Mouse (Mus musculus): ENCODE results near the gene Ube2g2.
"Not testable (repeated sequence)": the region's sequence is repeated elsewhere in the genome, so short reads cannot be mapped to it uniquely, and the experiment has no call there.

Gene Ube2g2

DNA sequence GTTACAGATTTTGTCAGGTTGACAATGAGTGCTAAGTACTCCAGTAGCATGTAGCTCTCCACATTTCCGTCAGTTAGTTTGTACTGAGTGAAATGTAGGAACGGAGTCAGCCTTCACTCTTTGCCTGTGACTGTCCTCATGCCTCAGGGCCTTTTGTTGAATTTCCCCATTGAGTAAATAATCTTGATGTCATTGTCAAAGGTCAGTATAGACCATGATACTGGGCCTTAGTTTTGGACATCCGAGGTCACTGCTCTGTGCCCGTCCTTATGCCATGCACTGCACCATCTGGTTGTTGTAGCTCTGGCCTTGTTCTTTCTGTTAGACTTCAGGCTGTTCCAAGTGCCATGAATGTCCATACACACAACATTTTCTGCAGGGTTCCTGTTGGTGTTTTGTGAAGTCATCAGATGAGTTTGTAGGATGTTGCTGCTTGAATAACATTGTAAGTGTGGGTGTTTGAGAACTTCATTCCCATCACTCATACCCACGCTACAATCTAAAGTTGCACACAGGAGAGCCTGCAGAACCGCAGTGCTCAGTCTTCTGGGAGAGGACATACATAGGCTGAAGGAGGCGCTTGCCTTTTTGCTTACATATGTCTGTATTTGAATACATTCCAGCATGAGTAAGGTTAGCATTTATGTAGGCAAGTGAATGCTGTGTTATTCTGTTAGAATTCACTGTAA, 14.3 kb downstream of the Ube2g2 start:
- no peak for DNase-seq (ENCODE audit: extremely low spot score)

DNA sequence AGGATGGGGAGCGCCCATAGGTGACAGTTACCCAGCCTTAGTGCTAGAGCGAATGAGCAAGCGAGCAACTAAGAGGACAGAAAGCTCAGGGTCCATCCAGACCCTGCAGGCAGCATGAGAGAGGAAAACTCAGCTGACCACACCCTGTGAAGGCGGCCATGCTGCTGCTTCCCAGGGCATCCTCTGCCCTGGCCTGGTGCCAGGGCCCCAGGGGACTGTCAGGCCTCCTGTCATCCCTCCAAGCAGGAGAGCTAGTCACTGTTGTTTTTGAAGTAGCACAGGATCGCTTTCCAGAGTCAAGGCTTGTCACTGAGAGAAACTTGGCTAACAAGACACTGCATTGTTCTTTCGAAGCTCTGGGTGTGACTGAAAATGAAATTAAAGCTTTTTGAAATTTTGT, 16.9 kb downstream of the Ube2g2 start:
- no peak for DNase-seq (ENCODE audit: extremely low spot score)

GRCm38 (mm10) chr10:77643160-77643559, 21.1 kb downstream of the Ube2g2 start:
- DNase-seq (ENCODE audit: extremely low spot score), result no peak

DNA sequence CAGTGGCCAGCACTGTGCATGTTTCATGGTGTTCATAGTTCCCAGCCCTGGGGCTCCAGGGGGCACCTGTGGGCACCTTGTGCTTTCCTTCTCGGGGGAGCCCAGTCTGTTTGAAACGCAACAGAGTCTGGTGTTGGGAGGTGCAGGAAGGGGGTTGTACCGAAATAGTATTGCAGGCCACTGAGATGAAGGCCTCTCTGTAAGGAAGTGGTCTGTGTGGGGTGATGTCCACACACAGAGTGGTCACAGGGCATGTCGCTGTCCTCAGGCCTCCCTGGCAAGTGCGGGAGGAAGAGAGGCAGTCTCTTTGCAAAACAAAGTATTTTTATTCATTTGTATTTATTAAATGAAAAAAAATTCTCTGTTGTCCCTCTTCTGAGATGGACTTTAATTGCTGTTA, 23.5 kb downstream of the Ube2g2 start:
- no peak for DNase-seq (ENCODE audit: extremely low spot score)

DNA sequence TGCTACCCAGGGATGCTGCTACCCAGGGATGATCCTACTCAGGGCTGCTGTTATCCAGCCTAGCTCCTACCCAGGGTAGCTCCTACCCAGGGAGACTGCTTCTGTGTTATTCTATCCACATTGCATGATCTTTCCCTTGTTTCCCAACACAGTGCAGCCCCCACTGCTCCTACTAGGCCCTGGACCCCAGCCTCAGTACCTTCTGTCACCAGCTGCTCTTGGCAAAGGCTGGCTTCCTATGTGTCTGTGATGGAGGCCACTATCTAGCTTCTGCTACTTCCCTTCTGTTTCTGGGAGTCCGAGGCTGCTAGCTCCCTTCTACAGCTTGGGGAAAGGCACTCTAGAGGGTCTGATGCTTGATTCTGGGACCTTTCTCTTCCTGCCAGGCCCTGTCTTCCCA, 25.4 kb downstream of the Ube2g2 start:
- DNase-seq (ENCODE audit: extremely low spot score), result no peak

DNA sequence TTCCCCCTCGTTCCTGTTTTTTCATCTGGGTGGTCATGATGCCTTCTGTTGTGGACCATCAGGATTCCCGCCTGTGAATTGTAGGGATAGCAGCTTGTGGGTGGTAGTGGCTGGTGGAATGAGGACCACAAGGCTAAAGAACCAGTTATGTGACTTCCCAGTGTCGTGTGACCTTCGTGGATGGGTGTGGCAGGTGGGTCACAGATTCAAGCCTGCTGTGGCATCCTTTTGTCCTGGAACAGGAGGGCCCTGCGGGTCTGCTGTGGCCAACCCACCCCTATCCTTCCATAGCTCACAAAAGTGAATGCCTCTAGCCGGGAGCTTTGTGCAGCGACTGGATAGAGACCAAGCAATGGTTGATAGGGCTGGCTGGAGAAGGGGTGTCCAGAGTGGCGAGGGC, 25.8 kb downstream of the Ube2g2 start:
- no peak for DNase-seq (ENCODE audit: extremely low spot score)

DNA sequence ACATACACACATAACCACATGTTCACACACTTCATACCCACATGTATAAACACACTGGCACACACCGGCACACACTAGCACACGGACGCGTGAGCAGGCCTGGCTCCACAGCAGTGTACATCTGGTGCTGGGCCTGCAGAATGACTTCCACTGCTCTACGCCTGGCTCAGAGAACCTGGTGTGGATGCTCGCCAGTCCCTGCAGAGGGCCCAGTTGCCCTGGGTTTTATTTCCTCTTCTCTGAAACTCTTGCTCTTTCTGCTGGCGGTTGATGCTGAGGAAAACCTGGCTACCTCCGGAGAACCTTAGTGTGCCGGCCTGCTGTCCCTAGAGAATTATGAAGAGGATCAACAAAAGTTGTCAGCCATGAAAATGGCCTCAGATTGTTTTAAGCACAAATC, 30.0 kb downstream of the Ube2g2 start:
- DNase-seq (ENCODE audit: extremely low spot score), result no peak

DNA sequence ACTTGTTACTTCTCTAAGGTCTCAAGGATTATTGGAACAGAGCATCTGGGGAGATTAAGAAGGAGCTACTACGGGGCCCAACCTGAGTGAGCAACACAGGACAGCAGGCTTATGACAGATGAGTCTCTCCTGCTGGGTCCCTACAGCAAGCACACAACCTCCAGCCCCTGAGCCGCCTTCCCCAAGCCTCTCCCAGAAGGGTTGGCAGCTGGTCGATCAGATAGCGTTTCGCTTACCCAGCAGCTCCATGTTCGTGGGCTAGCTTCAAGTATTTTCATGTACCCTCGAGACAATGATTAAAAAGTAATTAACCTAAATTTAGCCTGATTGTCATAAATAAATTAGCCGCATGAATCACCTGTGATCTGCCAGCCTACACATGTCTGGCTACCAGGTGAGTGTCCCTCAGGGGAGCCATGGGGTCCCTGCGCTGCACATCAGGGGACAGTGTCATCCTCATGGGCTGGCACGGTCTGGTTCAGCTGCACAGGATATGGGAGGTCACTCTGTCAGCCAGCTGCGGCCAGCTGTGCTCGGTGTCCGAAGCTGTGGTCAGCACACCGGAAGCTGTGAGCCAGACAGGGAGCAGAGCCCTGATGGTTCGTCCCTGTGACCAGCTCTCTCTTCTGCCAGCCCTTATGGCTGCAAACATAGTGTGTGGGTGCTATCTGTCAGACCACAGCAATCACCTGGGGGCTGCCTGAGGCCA, 36.4 kb downstream of the Ube2g2 start:
- DNase-seq (ENCODE audit: extremely low spot score), result no peak

DNA sequence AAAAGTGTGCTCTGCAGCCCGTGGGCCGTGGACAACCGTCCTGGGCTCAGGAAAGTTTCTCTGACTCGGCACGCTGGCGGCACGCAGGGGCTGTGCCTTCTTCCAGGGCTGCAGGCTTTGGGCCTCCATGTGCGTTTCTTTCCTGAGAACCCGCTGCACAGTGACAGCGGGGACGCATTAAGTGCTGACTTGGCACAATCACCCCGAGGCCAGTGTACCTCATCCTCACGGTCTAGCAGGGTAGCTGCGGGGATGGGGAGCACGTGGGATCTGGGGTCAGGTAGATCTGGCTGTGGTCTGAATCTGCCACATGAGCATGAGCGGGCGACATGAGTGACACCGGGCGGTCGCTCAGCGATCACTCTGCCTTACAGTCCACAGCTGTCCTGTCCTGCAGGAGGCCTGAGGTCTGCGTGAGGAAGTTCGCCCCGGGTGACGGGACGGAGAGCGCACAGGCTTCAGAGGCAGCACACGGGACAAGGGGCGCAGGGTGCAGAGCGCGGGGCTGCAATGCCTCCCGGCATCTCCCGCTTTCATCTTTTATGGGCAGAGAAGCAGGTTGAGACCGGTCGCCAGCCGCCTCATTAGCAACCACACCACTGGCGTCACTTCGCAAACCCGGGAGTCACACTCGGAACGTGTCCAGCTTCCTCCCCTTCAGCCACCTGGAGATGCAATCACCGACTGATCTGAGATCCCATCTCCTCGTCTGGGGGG, 42.0 kb downstream of the Ube2g2 start:
- DNase-seq (ENCODE audit: extremely low spot score), result no peak

DNA sequence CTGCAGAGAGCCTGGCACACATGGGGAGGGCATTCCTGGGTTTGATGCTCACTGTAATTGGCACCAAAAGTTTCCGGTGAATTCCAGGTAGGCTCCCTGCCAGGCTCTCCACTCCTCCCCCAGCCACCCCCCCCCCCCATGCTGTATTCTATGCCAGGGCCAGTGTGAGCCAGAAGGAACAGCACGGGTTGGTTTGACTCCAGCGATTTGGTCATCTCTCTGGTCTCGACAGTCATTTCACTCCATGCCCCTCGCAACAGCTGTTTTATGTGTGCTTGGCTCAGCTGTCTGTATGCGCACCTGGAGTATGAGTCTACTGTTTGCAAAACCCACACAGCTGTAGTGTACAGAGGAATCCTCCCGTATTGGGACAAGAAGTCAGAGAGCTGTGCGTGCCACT, 44.3 kb downstream of the Ube2g2 start:
- DNase-seq (ENCODE audit: extremely low spot score), result no peak

DNA sequence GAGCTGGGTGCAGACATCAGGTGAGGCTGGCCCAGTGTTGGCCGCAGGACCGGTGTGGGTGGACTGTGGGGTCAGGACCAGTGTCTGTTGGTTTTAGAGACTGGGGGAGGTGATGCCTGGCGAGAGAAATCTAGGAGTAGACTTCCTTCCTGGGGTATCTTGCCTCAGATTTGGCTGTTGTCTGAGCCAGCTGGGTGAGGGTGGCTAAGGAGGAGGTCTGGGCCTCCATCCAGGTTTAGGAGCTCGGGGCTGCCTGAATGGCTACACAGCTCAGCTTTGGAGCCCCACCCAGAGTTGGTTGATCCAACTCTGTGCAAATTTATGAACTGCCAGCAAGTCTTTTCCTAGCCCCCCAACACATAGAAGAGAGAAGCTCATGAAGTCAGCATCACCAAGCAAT, 45.3 kb downstream of the Ube2g2 start:
- no peak for DNase-seq (ENCODE audit: extremely low spot score)

DNA sequence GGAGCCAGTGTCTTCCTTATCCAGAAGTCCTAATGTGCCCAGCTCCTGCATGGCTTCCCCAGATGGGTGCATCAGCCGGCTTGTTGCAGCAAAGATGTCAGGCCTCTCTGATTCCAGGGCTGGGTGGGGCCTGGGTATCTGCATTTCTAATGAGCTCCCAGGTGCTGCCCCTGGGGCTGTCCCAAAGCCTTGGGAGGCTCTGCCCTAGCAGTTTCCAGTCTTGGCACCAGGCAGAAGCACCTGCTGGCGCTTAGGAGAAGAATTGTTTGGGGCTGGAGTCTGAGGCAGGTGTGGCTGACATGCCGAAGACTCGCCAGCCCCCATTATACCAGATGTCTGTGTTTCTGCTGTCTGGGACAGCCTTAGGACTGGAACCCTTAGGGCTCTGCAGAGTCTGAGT, 48.6 kb downstream of the Ube2g2 start:
- DNase-seq (ENCODE audit: extremely low spot score), result no peak

- no peak for DNase-seq (ENCODE audit: extremely low spot score)
These were observed 49.4 kb downstream of the Ube2g2 start for GRCm38 (mm10) chr10:77671519-77671918.

DNA sequence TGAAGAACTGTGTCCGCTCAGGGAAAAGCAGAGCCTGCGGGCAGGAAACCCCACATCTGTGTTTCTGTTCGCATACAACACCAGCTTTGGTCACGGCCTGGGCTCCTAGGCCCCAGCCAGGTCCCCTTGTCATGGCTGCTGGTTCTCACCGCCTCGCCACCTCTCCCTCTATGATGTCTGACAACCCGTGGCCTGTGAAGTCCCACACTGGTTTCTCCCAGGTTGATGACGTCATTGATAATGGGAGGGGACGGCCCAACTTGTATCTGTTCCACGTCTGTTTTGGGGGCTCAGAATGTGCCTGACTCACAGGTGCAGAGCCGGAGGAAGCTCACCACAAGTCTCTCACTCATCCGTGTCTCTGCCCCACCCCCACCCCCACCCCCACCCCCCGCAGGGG, 51.7 kb downstream of the Ube2g2 start:
- no peak for DNase-seq (ENCODE audit: extremely low spot score)

DNA sequence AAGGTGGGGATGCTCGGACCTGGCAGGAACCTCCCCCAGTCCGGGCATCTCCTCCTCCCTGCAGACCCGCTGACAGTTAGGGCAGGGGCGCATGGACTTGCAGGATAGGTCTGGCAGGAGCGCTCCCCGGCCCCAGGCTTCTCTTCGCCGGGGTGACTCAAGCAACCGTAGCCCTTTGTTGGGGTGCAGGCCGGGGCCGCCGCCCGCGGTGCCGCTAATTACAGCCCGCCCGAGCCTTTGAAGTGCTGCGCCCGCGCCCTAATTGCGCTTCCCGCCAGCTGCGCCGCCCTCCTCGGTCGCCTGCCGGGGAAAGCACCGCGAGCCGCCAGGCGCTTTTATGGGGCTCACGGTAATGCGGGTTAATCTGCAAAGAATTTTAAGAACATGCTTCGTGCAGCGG, 55.5 kb downstream of the Ube2g2 start:
- DNase-seq (ENCODE audit: extremely low spot score), result peak; percentile 40

GRCm38 (mm10) chr10:77682994-77683393, 60.9 kb downstream of the Ube2g2 start:
- no peak for DNase-seq (ENCODE audit: extremely low spot score)

GRCm38 (mm10) chr10:77684181-77684580, 62.1 kb downstream of the Ube2g2 start:
- no peak for DNase-seq (ENCODE audit: extremely low spot score)

GRCm38 (mm10) chr10:77685895-77686664, 64.0 kb downstream of the Ube2g2 start, which contains the start of gene Tspear:
TSS of gene Tspear (plus strand) at chr10:77686569.
- no peak for DNase-seq (ENCODE audit: extremely low spot score)

- DNase-seq (ENCODE audit: extremely low spot score), result no peak
These were observed 64.9 kb downstream of the Ube2g2 start for GRCm38 (mm10) chr10:77687021-77687420.

DNA sequence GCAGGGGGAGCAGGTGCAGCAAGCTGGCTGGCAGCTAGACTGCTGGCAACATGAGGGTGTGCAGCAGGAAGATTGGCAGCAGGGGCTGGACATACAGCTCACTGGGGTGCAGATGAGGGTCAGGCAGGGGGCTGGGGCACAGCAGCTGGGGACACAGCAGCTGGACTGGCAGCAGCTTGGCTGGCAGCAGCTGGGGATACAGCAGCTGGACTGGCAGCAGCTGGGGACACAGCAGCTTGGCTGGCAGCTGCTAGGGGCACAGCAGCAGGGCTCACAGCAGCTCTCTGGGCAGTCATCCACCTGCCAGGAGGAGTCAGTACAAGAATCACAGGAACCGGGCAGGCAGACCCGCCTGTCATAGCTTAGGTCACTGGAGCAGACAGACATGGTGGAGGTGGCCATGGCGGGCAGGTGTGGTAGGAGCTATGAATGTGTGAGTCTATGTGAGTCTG, 68.3 kb downstream of the Ube2g2 start, which contains the start of gene Gm19402:
Gene Gm19402, minus strand, starts transcription at position 402 of the 452 bp plus-strand sequence.
- not testable (repeated sequence) for DNase-seq (ENCODE audit: extremely low spot score)
